Mouse (Mus musculus) olfactory bulb, adult 2 months (tissue): Measurements from ENCODE around the gene Purb.

ENCODE experiments used
- CTCF ChIP-seq: fragments of 200-500 bp; IDR thresholded peaks from 2 replicates; pipeline ENCODE4 v1.5.1; 2012; ENCODE audit warnings: low read depth, mild to moderate bottlenecking, low read length, moderate library complexity; ENCODE audit not compliant: insufficient read depth
- POLR2A ChIP-seq: fragments of 200-500 bp; IDR thresholded peaks from 2 replicates; pipeline ENCODE4 v1.6.1; 2012; ENCODE audit warnings: mild to moderate bottlenecking, low read depth, low read length, moderate library complexity; ENCODE audit not compliant: insufficient read depth

GRCm38 (mm10) chr11:6522782-6523525, 47.2 kb upstream of the Purb start:
- no peak for TF ChIP-seq CTCF
- no peak for TF ChIP-seq POLR2A
